Mouse (Mus musculus) right cerebral cortex, postnatal 4 days (tissue): ENCODE data around the gene Foxp1.

Experiments
- DNase-seq: peaks from one replicate; pipeline ENCODE4 v3.0.0-alpha.2; 2022

Foxp1 gene

GRCm38 (mm10) chr6:99108417-99108816 lies 414.1 kb downstream of the Foxp1 start:
- DNase-seq = no peak

- DNase-seq = no peak
These were observed 414.8 kb downstream of the Foxp1 start for GRCm38 (mm10) chr6:99107674-99108073.

- DNase-seq = no peak
These were observed 415.4 kb downstream of the Foxp1 start for GRCm38 (mm10) chr6:99107081-99107482.

GRCm38 (mm10) chr6:99105979-99106378 lies 416.5 kb downstream of the Foxp1 start:
- DNase-seq = no peak

- DNase-seq = no peak
These were observed 418.1 kb downstream of the Foxp1 start for GRCm38 (mm10) chr6:99104446-99104845.

GRCm38 (mm10) chr6:99103911-99104310 lies 418.6 kb downstream of the Foxp1 start:
- no peak for DNase-seq

GRCm38 (mm10) chr6:99101489-99101908 lies 421.0 kb downstream of the Foxp1 start:
- DNase-seq = no peak

- DNase-seq = no peak
These were observed 422.2 kb downstream of the Foxp1 start for GRCm38 (mm10) chr6:99100331-99100730.

- DNase-seq = no peak
These were observed 422.7 kb downstream of the Foxp1 start for GRCm38 (mm10) chr6:99099781-99100180.

- DNase-seq = no peak
These were observed 425.3 kb downstream of the Foxp1 start for GRCm38 (mm10) chr6:99097191-99097590.

- no peak for DNase-seq
These were observed 425.8 kb downstream of the Foxp1 start for GRCm38 (mm10) chr6:99096776-99097166.

GRCm38 (mm10) chr6:99096105-99096775 lies 426.3 kb downstream of the Foxp1 start:
- no peak for DNase-seq

- no peak for DNase-seq
These were observed 427.1 kb downstream of the Foxp1 start for GRCm38 (mm10) chr6:99095185-99096104.

GRCm38 (mm10) chr6:99094339-99094989 lies 428.1 kb downstream of the Foxp1 start:
- DNase-seq = no peak

GRCm38 (mm10) chr6:99093856-99094255 lies 428.7 kb downstream of the Foxp1 start:
- DNase-seq = no peak

- no peak for DNase-seq
These were observed 429.3 kb downstream of the Foxp1 start for GRCm38 (mm10) chr6:99093208-99093607.

GRCm38 (mm10) chr6:99091799-99092198 lies 430.7 kb downstream of the Foxp1 start:
- DNase-seq = no peak

- DNase-seq = no peak
These were observed 434.9 kb downstream of the Foxp1 start for GRCm38 (mm10) chr6:99087598-99087997.

GRCm38 (mm10) chr6:99084956-99085355 lies 437.6 kb downstream of the Foxp1 start:
- DNase-seq = no peak

- DNase-seq = no peak
These were observed 441.3 kb downstream of the Foxp1 start for GRCm38 (mm10) chr6:99081259-99081658.

GRCm38 (mm10) chr6:99079041-99079835 lies 443.3 kb downstream of the Foxp1 start:
- peak; percentile 16 for DNase-seq

GRCm38 (mm10) chr6:99078089-99078488 lies 444.4 kb downstream of the Foxp1 start:
- no peak for DNase-seq
